Mouse (Mus musculus) heart, embryonic 10.5 days (tissue): Measurements from ENCODE around the gene Aspscr1. TPM values are rescaled to one million over a fixed set of nuclear protein-coding genes. Genes with fewer than 3 reads are reported as not detected.
"Not testable (repeated sequence)": the region's sequence is repeated elsewhere in the genome, so short reads cannot be mapped to it uniquely, and the experiment has no call there.

ENCODE experiments used
- DNase-seq: peaks from one replicate; pipeline ENCODE4 v3.0.0-alpha.2; 2017; ENCODE audit warnings: low spot score
- H3K27ac ChIP-seq: fragments of 300-500 bp; sonication (generic); 2 replicates; pipeline ENCODE4 v1.5.1; 2016; ENCODE audit warnings: mild to moderate bottlenecking
- H3K27me3 ChIP-seq: fragments of 300-500 bp; sonication (generic); 2 replicates; pipeline ENCODE4 v1.6.1; 2016; ENCODE audit warnings: mild to moderate bottlenecking; ENCODE audit not compliant: poor library complexity, insufficient read depth, severe bottlenecking
- H3K36me3 ChIP-seq: fragments of 300-500 bp; sonication (generic); 2 replicates; pipeline ENCODE4 v1.6.1; 2016; ENCODE audit warnings: mild to moderate bottlenecking, moderate library complexity
- H3K4me1 ChIP-seq: fragments of 300-500 bp; sonication (generic); 2 replicates; pipeline ENCODE4 v1.6.1; 2016; ENCODE audit warnings: mild to moderate bottlenecking
- H3K4me3 ChIP-seq: fragments of 300-500 bp; sonication (generic); 2 replicates; pipeline ENCODE4 v1.5.1; 2016; ENCODE audit warnings: mild to moderate bottlenecking, moderate library complexity
- H3K9me3 ChIP-seq: fragments of 300-500 bp; sonication (generic); 2 replicates; pipeline ENCODE4 v1.6.1; 2016; ENCODE audit warnings: mild to moderate bottlenecking, moderate library complexity
- WGBS: fragments of 180-500 bp; shearing (Covaris S2); methylation state at CpG from one replicate; pipeline ENCODE4 v1.1.7; 2016; 5-methylcytosine and 5-hydroxymethylcytosine counted together
- polyA plus RNA-seq: library from polyadenylated mRNA; unstranded; fragments of >200 nt; fragmentation: Nextera tagmentation; extraction: Ambion mirVana; gene quantifications from 2 replicates; pipeline ENCODE4 v1.2.1, GENCODE M21; 2016

Aspscr1 gene
- polyA plus RNA-seq, 1 experiment from 2014 or later: 134 TPM

DNA sequence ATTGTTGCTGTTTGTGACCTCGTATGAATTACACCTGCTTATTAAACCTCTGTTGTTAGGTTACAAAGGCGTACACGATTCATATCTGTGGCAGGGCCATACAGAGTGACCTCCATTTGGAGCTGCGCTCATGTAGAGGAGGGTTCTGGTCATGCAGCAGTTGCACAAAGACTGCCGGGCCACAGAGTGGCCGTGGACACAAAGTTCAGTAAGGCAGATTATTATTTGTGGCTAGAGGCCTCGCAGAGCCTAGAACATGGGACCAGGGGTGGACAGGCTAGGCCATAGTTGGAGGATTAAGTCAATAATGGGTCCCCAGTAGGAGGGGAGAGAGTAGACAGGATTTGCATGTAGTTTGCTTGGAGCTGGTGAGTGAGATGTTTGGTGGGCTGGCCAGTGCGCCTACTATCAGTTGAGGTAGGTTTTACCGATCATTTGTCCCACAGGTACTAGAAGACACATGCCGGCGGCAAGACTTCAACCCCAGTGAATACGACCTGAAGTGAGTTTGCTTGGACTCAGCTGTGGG, 885 bp downstream of the Aspscr1 start:
- Histone ChIP-seq H3K4me3 (peak overlapping the region; percentile 86), H3K27ac (peak overlapping the region; percentile 99), H3K36me3 (peaks cover 34% of the 10 kb centered on the region), H3K27me3 (no peaks in the 10 kb centered on the region), H3K9me3 (no peaks in the 10 kb centered on the region), H3K4me1 (peaks cover 24% of the 10 kb centered on the region)
- DNase-seq: no peak
- 39% methylated on average over 12 of the region's 12 CpGs for WGBS

DNA sequence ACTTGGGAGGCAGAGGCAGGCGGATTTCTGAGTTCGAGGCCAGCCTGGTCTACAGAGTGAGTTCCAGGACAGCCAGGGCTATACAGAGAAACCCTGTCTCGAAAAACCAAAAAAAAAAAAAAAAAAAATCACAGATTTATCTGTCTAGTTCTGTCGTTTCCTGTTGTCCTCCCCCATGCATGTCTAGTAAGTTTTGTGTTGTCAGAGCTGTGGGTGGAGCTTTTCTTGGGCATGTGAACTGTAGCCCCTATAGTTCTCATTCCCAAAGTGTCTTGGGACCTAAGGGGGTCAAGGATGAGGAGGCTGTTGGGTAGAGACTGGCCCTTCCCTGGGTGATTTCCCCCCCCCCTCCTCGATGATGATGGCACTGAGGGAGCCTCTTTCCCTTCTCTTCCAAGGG, 3.1 kb downstream of the Aspscr1 start:
- peaks cover 56% of the 10 kb centered on the region for H3K36me3 ChIP-seq
- H3K27me3 ChIP-seq, H3K9me3 ChIP-seq, H3K27ac ChIP-seq, DNase-seq, H3K4me3 ChIP-seq: not testable (repeated sequence)
- peaks cover 24% of the 10 kb centered on the region for H3K4me1 ChIP-seq
- 81% methylated on average over 4 of the region's 5 CpGs for WGBS

DNA sequence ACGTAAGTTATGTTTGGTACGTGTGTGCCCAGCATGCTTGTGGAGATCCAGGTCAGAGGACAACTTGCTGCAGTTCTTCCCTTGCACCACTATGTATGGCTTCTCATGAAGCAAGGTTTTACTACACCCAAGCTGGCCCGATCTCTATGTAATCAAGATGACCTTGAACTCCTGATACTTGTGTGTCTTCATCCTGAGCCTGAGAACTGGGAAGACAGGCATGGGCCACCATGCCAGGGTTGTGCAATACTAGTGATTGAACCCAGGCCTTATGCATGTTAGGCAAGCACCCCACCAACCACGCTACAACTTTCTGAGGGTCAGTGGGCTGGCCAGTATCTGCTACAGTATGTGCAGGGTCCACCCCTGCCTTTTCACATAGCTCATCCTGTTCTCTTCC, 4.2 kb downstream of the Aspscr1 start:
- Histone ChIP-seq H3K27ac (no peak overlapping the region), H3K36me3 (peaks cover 62% of the 10 kb centered on the region), H3K27me3 (no peaks in the 10 kb centered on the region), H3K4me3 (no peak overlapping the region), H3K9me3 (no peaks in the 10 kb centered on the region), H3K4me1 (peaks cover 24% of the 10 kb centered on the region)
- 83% methylated on average over 4 of the region's 4 CpGs for WGBS
- no peak for DNase-seq

DNA sequence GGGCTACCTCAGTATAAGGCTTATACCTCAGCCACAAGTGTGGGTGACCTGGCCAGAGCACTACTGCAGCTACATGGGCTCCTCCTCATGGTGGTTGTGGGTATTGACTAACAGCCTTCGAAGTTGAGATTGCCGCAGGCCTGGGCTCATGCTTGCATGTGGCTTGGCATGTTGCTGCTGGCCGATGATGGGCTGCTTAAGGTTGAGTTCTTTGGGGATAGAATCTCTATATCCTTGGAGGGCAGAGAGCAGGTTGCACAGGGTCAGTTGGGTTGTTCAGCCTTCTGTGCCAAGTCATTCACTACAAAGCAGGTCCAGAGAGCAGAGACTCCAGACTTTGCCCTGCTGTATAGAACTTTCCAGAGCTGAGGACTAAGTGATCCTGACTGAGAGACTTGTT, 7.1 kb downstream of the Aspscr1 start:
- Histone ChIP-seq H3K4me3 (no peak overlapping the region), H3K36me3 (peaks cover 85% of the 10 kb centered on the region)

DNA sequence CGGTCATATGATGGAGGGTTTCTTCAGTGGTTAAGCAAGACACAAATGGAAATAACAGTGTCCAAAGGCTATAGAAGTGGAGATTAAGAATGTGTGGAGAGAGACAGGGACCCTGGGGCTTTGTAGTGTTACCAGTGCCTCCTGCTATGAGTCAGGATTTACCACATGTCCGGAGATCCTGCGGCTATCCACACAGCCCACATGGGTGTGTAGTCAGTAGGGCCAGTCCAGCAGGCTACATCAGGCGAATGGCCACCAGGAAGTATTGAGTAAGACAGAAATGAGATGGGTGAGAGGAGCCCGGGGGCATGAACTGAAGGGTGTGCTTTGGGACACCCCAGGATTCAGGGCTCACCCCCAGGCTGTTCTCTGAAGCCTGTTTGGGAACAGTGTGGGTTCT, 9.9 kb downstream of the Aspscr1 start:
- no peak for DNase-seq
- no peaks in the 10 kb centered on the region for H3K27me3 ChIP-seq
- 88% methylated on average over 5 of the region's 5 CpGs for WGBS
- H3K4me3 ChIP-seq: no peak overlapping the region
- H3K27ac ChIP-seq: no peak overlapping the region
- peaks cover 12% of the 10 kb centered on the region; the same call in 1 of the 2 replicates for H3K4me1 ChIP-seq
- H3K36me3 ChIP-seq: peaks cover 84% of the 10 kb centered on the region
- no peaks in the 10 kb centered on the region for H3K9me3 ChIP-seq

More for the DNA sequence above, 7.1 kb downstream of the Aspscr1 start:
- DNase-seq: no peak
- H3K4me1 ChIP-seq: peaks cover 22% of the 10 kb centered on the region; the same call in 1 of the 2 replicates
- no peaks in the 10 kb centered on the region for H3K27me3 ChIP-seq
- WGBS: 73% methylated on average over 3 of the region's 3 CpGs
- H3K27ac ChIP-seq: no peak overlapping the region
- H3K9me3 ChIP-seq: no peaks in the 10 kb centered on the region

DNA sequence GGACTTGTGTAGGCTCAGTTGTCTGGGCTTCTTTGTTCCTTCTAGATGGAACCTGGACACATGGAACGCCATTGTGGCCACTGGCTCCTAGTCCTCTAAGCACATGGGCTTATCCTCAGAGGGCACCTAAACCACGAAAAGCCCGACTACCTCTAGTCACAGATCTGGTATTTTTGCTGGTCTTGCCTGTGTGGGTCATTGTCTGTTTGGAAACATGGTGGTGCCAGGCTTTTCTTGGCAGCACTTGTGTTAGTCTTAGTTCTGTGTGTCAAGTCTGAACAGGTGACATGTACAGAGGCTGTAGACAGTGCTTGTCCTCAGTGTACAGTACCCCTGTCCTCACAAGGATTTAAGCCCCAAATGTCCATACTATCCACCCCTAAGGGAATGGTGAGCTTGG, 10.8 kb downstream of the Aspscr1 start:
- H3K4me1 ChIP-seq: peaks cover 12% of the 10 kb centered on the region; the same call in 1 of the 2 replicates
- H3K9me3 ChIP-seq: no peaks in the 10 kb centered on the region
- DNase-seq: no peak
- no peak overlapping the region for H3K4me3 ChIP-seq
- H3K36me3 ChIP-seq: peaks cover 84% of the 10 kb centered on the region
- 83% methylated on average over 3 of the region's 3 CpGs for whole genome bisulfite sequencing
- no peaks in the 10 kb centered on the region for H3K27me3 ChIP-seq
- H3K27ac ChIP-seq: no peak overlapping the region

DNA sequence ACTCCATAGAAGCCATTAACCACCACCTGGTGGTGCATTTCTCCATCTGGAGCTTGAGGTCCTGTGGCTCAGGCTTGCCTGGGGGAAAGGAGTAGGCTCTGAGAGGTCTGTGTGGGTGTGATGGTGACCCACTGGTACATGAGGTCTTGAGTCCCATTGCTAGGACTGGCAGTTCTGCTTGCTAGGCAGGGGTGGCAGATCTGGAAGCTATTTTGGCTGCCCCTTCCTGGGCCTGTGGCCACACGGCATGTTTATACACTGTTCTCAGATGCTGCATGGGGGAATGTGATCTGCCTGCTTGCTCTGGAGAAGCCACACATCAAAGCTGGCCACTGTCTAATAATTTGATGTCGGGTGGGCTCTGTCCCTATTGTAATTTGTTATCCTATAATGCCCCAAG, 11.3 kb downstream of the Aspscr1 start:
- 88% methylated on average over 2 of the region's 2 CpGs for WGBS

DNA sequence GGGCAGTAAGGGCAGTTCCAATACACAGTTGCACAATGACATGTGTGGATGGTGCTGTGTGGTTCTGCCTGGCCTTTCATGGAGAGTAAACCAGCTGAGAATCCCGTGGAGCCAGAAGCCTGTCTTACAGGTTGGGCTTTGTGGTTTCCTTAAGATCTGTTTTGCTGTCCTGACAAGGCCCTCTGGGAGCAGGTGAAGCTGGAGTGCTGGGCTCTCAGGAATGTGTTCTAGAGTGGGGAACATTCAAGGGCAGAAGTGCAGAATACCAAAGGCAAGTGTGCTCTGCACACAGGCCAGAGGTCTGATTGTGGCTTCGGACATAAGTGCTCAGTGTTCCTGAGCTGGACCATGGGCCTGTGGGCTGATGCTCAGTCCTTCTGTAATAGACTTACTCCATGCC, 11.9 kb downstream of the Aspscr1 start:
- 85% methylated on average over 2 of the region's 2 CpGs for WGBS
- Histone ChIP-seq H3K27ac (no peak overlapping the region), H3K4me3 (no peak overlapping the region), H3K36me3 (peaks cover 84% of the 10 kb centered on the region), H3K4me1 (peaks cover 12% of the 10 kb centered on the region; the same call in 1 of the 2 replicates), H3K9me3 (no peaks in the 10 kb centered on the region), H3K27me3 (no peaks in the 10 kb centered on the region)
- DNase-seq: no peak

More for the DNA sequence above, 11.3 kb downstream of the Aspscr1 start:
- H3K4me3 ChIP-seq: no peak overlapping the region
- no peak overlapping the region for H3K27ac ChIP-seq
- no peak for DNase-seq
- peaks cover 84% of the 10 kb centered on the region for H3K36me3 ChIP-seq
- H3K27me3 ChIP-seq: no peaks in the 10 kb centered on the region
- H3K9me3 ChIP-seq: no peaks in the 10 kb centered on the region
- H3K4me1 ChIP-seq: peaks cover 12% of the 10 kb centered on the region; the same call in 1 of the 2 replicates

DNA sequence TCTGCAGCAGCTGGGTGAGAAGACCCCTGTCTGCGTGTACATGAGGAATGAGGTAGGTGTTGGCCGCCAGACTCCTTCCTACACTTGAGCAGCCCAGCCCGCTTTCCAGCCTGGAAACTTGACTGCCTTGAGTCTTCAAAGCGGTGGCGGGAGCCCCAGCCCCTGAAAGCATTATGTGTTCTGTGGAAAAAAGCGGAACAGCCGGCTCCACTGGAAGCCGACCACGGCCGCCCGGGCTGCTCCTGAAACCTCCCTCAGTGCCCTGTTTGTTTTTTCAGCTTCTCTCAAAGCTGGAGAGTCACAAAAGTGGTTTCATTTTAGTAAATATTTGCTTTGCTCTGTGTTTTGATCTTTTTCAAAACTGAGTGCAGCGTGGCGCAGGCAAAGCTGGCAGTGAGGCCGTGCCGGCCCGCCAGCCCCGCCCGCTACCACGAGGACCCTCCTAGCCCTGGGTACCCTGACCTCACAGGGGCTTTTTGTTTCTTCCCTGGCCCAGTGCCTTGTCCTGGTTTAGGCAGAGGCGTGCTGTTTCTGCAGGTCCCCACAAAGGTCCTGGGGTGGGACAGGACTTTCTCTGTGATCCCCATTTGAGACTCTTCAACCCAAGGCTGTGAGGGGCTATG, 14.0 kb downstream of the Aspscr1 start:
- Histone ChIP-seq H3K9me3 (no peaks in the 10 kb centered on the region), H3K4me3 (no peak overlapping the region), H3K4me1 (peaks cover 12% of the 10 kb centered on the region; the same call in 1 of the 2 replicates), H3K36me3 (peaks cover 80% of the 10 kb centered on the region), H3K27me3 (no peaks in the 10 kb centered on the region), H3K27ac (no peak overlapping the region)
- no peak for DNase-seq
- WGBS: 91% methylated on average over 20 of the region's 20 CpGs

DNA sequence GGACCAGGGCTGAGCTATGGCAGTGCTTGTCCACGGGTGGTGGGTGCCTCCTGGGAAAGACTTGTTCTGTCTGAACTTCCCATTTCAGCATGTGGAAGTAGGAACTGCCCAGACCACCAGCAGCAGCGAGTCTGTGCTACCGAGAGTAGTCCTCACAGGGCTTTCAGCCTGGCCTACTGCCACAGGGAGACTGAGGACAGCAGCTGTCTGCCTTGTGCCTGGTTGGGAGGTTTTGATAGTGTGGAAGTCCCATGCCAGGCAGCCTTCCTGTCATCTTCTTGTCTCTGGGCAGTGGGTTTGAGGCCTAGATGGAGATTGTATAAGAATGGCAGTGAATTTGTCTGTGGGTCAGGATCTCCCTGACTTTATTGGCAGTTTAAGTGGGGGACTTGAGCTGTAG, 16.6 kb downstream of the Aspscr1 start:
- Histone ChIP-seq H3K4me1 (peaks cover 9% of the 10 kb centered on the region), H3K27ac (no peak overlapping the region), H3K36me3 (peaks cover 81% of the 10 kb centered on the region), H3K9me3 (no peaks in the 10 kb centered on the region), H3K4me3 (no peak overlapping the region), H3K27me3 (no peaks in the 10 kb centered on the region)
- no peak for DNase-seq
- 86% methylated on average over 3 of the region's 3 CpGs for WGBS

DNA sequence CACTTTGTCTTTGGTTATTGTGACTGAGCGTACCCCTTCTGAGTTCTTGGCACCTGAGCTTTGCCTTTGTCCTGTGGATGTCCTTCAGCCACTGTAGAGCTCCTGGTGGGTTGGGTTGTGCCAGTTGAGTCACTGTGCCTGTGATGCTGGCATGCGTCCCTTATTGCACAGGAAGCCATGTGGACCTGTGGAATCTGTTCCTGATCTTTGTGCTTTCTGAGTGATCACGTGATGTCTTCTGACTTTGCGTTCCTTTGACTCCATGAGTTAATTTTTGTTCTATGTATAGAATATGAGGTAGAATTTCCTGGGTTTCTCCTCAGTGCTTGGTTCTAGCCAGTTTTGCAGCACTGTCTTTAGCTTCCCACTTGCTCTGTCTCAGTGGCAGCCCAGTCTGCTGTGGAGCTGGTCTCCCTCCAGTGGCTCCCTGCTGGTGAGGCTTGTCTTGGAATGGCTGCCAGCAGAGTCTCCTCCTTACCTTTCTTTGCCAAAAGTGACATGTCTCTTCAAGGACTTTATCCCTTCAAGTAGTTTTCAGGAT, 19.8 kb downstream of the Aspscr1 start:
- no peaks in the 10 kb centered on the region for H3K27me3 ChIP-seq
- H3K27ac ChIP-seq: no peak overlapping the region
- H3K9me3 ChIP-seq: no peaks in the 10 kb centered on the region
- no peak for DNase-seq
- 88% methylated on average over 4 of the region's 4 CpGs for WGBS
- H3K4me3 ChIP-seq: no peak overlapping the region
- peaks cover 74% of the 10 kb centered on the region for H3K36me3 ChIP-seq
- peaks cover 30% of the 10 kb centered on the region for H3K4me1 ChIP-seq

DNA sequence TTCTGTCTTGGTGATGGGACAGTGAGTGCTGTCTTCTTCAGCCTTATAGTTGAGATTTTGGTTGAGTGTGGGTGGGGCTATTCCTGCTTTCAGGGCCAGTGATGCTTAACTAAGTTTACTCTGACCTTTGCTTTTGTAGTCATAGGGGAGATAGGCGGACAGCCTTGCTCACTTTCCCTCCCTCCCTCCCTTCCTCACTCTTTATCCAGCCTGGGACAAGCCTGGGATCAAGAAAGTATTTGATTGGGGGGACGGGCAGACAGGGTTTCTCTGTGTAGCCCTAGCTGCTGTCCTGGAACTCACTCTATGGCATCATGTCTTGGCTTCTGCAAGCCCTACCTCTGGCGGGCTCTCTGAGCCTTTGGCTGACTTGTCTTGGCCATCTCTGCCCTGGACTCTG, 20.7 kb downstream of the Aspscr1 start:
- H3K27me3 ChIP-seq: no peaks in the 10 kb centered on the region
- H3K4me3 ChIP-seq: no peak overlapping the region
- H3K27ac ChIP-seq: no peak overlapping the region
- no peaks in the 10 kb centered on the region for H3K9me3 ChIP-seq
- peaks cover 65% of the 10 kb centered on the region for H3K36me3 ChIP-seq
- H3K4me1 ChIP-seq: peaks cover 40% of the 10 kb centered on the region
- DNase-seq: no peak
- WGBS: 71% methylated on average over 3 of the region's 3 CpGs

DNA sequence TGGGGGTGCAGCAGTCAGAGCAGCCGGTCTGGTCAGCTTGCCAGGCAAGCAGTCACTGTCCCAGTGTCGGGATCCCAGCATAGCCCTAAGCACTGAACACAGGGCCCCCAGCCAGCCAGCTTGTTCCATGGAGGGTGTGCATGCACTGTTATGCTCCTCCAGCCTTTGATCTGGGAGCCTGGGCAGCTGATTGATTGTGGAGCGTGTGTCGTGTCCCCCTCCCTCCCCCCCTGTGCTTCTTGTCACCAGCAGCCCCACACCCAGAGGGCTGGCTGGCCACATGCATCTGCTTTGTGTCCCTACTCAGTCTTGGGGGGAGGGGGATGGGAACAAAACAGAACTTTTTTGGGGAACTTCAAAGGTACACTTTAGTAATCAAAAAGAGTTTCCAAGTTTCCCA, 22.4 kb downstream of the Aspscr1 start:
- 13% methylated on average over 4 of the region's 4 CpGs for WGBS
- peaks cover 49% of the 10 kb centered on the region for H3K4me1 ChIP-seq
- DNase-seq: peak; percentile 84
- H3K27ac ChIP-seq: peak overlapping the region; percentile 84
- H3K36me3 ChIP-seq: peaks cover 62% of the 10 kb centered on the region
- no peak overlapping the region; the same call in 1 of the 2 replicates for H3K4me3 ChIP-seq
- no peaks in the 10 kb centered on the region for H3K9me3 ChIP-seq
- no peaks in the 10 kb centered on the region for H3K27me3 ChIP-seq
